Mouse (Mus musculus) brain, embryonic 14.5 days (tissue): Measurements from ENCODE around the gene Ptger2. TPM values are rescaled to one million over a fixed set of nuclear protein-coding genes. Genes with fewer than 3 reads are reported as not detected.

Source experiments
- DNase-seq: peaks from one replicate; pipeline ENCODE4 v3.0.0-alpha.2; 2011; ENCODE audit warnings: low read depth
- CTCF ChIP-seq: fragments of 200-500 bp; IDR thresholded peaks from 2 replicates; pipeline ENCODE4 v1.5.1; 2012; ENCODE audit warnings: inconsistent platforms, mild to moderate bottlenecking, moderate library complexity, borderline replicate concordance; ENCODE audit not compliant: insufficient read depth, insufficient read length; ENCODE audit errors: extremely low read depth
- POLR2A ChIP-seq: fragments of 200-500 bp; IDR thresholded peaks from 2 replicates; pipeline ENCODE4 v1.6.1; 2012; ENCODE audit warnings: mild to moderate bottlenecking, inconsistent platforms, borderline replicate concordance; ENCODE audit not compliant: poor library complexity, insufficient read depth, insufficient read length, severe bottlenecking; ENCODE audit errors: extremely low read depth
- polyA plus RNA-seq: library from polyadenylated mRNA; depleted of rRNA; stranded (reverse); fragments of >200 nt; gene quantifications from 2 replicates; pipeline ENCODE4 v1.2.3, GENCODE M21; 2012

Gene Ptger2
- polyA plus RNA-seq, 1 experiment = 0.57 TPM

DNA sequence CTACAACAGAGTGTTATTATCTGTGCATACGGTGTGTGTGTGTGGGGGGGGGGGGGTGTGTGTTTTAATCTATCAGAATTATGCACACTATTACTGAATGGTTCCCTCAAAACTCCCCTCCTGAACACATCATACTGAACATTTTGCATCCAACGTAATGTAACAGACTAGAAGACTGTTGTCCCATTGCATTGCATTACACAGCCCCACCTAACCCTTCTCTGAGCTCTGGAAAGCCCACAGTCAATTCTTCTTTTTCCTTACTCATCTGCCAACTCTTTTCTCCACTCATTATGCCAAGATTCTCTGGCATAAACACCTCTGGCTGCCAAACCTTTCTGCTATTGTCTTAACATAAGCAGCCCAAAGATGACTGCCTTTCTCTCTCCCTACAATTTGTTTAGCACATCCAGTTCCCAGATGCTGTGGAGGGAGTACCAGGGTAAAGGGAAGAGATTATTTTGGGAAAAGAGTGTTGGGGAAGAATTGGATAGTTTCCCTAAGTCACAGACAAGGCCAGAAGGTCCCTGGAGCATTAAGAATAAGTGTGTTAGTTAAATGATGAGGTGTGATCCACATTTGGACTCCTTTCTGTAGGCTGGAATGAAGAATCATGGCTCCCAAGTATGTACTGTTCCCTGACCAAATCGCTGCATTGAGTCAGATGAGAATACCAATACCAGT lies 12.2 kb downstream of the Ptger2 start:
- no peak for TF ChIP-seq CTCF
- no peak for TF ChIP-seq POLR2A

DNA sequence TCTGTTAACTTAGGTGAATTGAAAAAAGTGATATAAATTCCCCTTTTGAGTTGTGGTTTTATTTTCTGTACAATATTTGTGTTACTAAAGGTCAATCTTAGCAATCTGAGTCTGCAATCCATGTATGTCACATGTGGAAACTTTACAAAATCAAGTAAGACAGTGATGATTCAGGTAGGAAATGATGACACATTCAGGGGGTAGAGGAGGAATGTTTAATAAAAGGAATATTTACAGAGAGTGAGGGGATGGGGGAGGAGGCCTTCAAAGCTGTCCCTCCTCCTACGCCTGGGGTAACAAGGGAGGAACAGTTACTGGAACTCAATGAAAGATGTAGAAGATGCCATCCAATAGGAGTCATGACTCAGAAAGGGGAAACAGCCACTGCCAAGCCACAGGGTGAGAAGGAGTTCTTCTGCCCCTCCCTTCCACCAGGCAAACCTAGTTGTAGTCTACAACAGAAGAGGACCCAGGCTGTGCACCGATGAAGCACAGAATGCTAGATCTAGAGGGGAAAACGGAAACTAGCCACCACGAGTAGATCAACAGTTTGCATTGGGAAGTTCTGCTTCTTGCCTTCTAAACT lies 17.8 kb downstream of the Ptger2 start:
- no peak for TF ChIP-seq CTCF
- TF ChIP-seq POLR2A = no peak
- no peak for DNase-seq

More for the DNA sequence above, 12.2 kb downstream of the Ptger2 start:
- no peak for DNase-seq

DNA sequence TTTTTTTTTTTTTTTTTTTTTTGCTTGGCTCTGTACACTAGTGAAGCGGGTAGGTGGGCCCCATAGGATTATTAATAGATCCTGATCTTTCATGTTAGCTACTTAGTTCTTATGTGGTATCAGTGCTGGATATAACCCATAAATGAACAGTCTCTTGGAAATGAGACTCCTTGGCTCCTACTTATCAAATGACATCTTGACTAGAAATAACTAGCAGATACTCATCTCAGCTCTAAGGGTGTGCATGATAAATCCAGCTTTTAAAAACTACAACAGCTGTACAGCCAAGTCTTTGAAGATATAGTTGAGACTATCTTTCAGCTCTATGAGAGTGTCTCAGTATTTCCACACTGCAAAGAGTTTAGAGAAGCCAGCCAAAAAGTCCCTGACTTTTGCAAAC lies 21.2 kb downstream of the Ptger2 start:
- no peak for DNase-seq
- no peak for TF ChIP-seq POLR2A
- no peak for TF ChIP-seq CTCF

DNA sequence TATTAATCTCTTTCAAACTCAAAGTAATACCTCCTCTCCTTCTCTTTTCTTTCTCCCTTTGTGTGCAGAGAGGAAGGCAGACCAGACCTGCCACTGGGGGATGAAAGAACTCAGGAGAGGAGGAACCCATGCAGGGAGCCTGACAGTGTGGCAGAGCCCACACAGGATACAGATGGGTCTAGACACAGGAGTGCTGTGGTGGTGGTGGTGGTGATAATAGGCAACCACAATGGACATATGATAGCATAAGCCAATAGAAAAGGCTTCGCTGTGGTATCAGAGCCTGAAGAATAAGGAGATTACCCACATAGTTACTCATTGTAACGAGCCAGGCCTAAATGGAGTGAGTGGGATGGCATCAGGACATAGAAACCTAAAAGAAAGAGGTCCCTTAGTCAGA lies 23.3 kb downstream of the Ptger2 start:
- no peak for DNase-seq
- TF ChIP-seq POLR2A (no peak), CTCF (no peak)

DNA sequence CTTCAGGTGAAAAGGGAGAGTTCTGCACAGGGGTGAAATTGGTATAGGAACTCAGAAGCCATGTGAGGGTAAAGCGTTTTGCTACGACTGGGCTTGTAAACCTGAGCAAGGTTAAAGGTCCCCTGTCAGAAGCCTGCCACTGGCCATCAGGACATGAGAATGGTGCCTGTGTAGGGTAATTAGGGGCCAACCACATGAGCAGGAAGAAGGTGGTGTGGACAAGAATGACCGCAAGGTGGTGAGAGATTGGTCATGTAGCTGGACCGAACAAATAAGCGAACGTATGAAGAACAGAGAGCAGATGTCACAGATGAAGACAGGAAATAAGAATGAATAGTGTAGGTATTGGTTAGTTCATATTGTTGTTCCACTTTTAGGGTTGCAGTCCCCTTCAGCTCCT lies 23.7 kb downstream of the Ptger2 start:
- TF ChIP-seq CTCF (no peak), POLR2A (no peak)
- no peak for DNase-seq

DNA sequence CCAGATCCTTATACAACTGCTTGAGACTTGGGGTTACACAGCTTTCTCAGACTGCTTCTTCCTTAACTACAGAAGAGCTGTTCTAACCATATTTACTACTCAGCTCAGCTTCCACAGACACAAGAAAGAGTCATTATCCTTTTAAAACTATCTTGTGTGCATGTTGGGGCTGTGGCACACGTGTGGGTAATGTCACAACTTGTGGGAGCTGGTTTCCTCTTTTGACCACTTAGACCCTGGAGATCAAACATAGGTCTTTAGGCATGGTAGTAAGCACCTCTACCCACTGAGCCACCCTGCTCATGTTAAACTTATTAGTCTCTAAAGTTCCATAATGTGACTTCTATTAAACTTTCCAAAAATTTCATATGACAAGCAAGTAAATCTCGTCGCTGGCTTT lies 33.6 kb downstream of the Ptger2 start:
- no peak for TF ChIP-seq POLR2A
- no peak for TF ChIP-seq CTCF
- DNase-seq = no peak

DNA sequence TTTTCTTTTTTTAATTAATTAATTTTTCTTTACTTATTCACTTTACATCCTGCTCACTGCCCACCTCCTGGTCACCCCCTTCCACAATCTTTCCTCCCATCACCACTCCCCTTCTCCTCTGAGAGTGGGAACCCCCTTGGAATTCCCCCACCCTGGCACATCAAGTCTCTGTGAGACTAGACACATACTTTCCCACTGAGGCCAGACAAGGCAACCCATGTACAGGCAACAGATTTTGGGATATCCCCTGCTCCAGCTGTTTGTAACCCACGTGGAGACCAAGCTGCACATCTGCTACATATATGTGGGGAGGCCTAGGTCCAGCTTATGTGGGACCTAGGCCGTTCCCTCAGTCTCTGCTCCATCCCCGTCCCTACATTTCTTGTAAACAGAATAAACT lies 46.3 kb downstream of the Ptger2 start:
- DNase-seq = no peak
- TF ChIP-seq POLR2A (no peak), CTCF (no peak)

DNA sequence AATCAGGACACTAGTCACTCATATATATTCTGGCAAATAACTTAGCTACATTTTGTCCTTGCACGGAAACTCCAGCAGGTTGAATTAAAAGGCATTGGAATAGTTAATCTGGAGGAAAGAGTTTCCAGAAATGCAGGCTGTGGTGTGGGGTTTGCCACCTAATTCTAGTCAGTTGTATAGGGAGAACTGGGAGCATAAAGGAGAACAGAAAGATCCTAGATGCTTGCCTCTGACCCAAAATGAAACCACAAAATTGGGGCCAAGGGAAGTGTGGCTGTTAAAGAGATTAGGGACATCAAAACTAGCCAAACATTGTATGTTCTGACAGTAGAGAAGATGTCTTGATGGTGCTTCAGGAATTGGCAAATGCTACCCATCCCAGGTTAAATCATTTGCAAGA lies 48.6 kb downstream of the Ptger2 start:
- DNase-seq = no peak
- TF ChIP-seq POLR2A (no peak), CTCF (no peak)

DNA sequence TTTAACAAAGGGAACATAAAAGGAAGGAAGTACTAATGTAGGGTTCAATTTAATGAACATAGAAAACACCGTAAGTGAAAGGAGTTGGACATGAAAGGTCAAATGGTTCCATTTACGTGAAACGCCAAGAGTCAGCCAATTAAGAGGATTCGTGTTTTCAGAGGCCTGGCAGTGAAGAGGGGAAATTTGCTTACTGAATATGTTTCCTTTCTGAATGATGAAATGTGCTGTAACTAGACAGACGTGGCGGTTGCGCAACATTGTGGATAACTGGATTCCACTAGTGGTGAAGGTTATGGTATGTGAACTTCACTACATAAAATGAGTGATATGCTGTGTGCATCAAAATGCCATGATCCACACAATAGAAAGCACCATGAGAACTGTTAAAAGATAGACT lies 50.1 kb downstream of the Ptger2 start:
- TF ChIP-seq CTCF (no peak), POLR2A (no peak)
- no peak for DNase-seq

DNA sequence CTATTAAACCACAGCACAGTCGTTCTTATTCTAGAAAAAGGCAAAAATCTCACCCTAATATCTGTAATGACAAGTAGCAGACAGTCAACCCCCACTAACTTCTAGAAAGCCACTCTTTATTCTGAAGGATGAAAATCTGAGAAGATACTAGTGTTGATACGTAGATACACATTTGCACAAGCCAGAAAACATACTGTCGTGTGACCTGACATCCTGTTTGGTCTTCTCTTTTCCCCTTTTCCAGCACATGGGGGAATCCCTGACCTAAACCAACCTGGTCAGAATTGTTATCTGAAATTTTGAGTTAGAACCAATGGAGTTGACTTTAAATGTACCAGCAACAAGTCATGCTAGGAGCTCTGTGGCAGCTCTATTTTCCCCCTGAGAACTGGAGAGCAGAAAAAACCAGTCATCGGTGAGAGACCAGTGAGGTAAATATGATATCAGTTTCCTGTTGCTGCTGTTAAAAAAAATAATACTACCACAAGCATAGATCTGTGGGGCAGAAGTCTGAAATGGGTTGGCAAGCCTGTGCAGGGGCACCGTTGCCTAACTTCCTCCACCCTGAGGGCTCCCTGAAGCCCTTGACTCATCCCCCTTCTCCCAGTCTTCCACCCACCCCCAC lies 53.0 kb downstream of the Ptger2 start:
- no peak for DNase-seq
- TF ChIP-seq CTCF (no peak), POLR2A (no peak)

DNA sequence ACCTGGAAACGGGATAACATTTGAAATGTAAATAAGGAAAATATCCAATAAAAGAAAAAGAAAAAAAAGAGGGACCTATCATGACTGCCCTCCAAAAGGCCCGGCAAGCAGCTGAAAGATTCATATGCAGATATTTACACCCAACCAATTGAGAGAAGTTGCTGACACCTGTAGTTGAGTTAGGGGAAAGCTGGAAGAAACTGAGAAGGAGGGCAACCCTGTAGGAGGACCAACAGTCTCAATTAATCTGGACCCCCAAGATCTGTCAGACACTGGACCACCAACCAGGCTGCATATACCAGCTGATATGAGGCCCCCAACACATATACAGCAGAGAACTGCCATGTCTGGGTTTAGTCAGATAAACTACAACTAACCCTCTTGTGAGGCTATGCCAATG lies 60.1 kb downstream of the Ptger2 start:
- no peak for DNase-seq

DNA sequence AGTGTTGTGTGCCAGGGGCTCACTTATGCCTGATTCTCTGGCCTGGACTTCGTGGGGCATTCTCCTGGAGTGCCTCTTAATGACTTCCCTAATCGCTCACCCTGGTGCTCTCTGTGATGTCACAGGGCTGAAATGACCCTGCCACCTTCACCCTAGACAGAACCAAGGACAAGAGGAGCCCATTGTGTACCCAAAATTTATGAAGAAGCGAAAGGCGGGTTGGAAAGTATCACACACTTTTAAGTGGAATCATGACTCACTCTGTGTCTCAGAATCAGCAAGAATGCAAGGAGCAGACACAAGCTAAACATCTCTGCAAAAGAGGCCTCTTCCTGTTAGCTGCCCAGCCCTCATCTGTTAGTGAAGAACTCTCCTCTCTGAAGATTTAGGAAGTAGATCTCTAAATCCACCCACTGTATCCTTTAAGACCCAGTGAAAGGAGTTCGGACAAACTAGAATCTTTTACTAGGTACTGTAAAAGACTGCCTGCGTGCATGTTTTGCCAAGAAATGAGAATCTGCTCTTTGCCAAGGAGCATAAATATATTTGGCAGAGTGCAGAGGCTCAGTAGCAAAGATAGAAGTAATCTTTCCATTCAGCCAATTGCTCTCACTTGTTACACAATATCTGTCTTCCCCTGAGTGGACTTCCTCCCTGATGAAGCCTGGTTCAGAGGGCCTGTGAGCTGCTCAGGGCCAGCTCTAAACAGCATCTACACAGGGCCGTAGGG lies 61.9 kb downstream of the Ptger2 start:
- TF ChIP-seq CTCF (no peak), POLR2A (no peak)
- peak; percentile 0 for DNase-seq

More for the DNA sequence above, 60.1 kb downstream of the Ptger2 start:
- TF ChIP-seq CTCF (no peak), POLR2A (no peak)

DNA sequence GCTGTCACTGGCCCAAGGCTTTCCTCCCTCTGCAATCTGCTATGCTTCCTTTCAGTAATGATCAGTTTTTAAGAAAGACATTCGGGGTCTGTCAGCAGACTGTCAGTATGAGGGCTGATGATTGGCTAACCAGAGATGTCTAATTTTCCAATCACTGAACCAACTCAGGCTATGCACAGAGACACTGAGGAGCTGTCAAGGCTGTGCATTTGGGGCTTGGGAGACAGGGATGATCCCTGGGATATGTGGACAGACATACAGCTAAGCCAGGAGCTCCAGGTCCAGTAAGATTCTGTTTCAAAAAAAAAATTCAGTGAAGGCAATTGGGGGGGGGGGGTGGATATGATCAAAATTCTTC lies 62.4 kb downstream of the Ptger2 start:
- no peak for DNase-seq
- TF ChIP-seq POLR2A (no peak), CTCF (no peak)
